Mouse (Mus musculus): ENCODE results near the gene Cypt1. TPM values are rescaled to one million over a fixed set of nuclear protein-coding genes. Genes with fewer than 3 reads are reported as not detected.

The Cypt1 gene
- polyA plus RNA-seq (2014; fragmentation: Nextera tagmentation; extraction: Ambion mirVana), result not detected in 2 replicates

- no peak within 1 kb of the TSS for H3K9ac ChIP-seq (ENCODE audit: low read depth, low read length)
- no peaks in the 10 kb centered on the region for H3K4me1 ChIP-seq (replicated peaks; ENCODE audit: control insufficient read depth, insufficient read depth, low read length)
- no peaks in the 10 kb centered on the region for H3K27me3 ChIP-seq (ENCODE audit: control insufficient read depth, insufficient read depth, low read length)
- no peaks in the 10 kb centered on the region for H3K9me3 ChIP-seq (ENCODE audit: control insufficient read depth, low read length)
- H3K36me3 ChIP-seq (ENCODE audit: control insufficient read depth, insufficient read depth, low read length), result no peaks in the 10 kb centered on the region
- DNase-seq (ENCODE audit: low spot score) (no peak), ATAC-seq (ENCODE audit: low FRiP score) (no peak)
- no peak within 1 kb of the TSS for H3K27ac ChIP-seq (ENCODE audit: low read depth, low read length)
- H3K4me3 ChIP-seq (ENCODE audit: low read depth, low read length), result no peak within 1 kb of the TSS
- 100% methylated on average over 3 of the region's 3 CpGs for WGBS
- no peak within 1 kb of the TSS for H3K4me2 ChIP-seq (replicated peaks; ENCODE audit: low read depth, low read length)
Measured at GRCm38 (mm10) chrX:16522569-16522968, at the start of gene Cypt1. TSS of gene Cypt1 (plus strand) at chrX:16522869.

GRCm38 (mm10) chrX:16546806-16547205 is 24.1 kb downstream of the Cypt1 start:
- no peaks in the 10 kb centered on the region for H3K36me3 ChIP-seq (ENCODE audit: control insufficient read depth, insufficient read depth, low read length)
- H3K4me2 ChIP-seq (replicated peaks; ENCODE audit: low read depth, low read length), result no peak overlapping the region
- H3K27me3 ChIP-seq (ENCODE audit: control insufficient read depth, insufficient read depth, low read length), result no peaks in the 10 kb centered on the region
- H3K9ac ChIP-seq (ENCODE audit: low read depth, low read length), result no peak overlapping the region
- no peak overlapping the region for H3K27ac ChIP-seq (ENCODE audit: low read depth, low read length)
- no peak overlapping the region for H3K4me3 ChIP-seq (ENCODE audit: low read depth, low read length)
- ATAC-seq (ENCODE audit: low FRiP score) (no peak), DNase-seq (ENCODE audit: low spot score) (no peak)
- H3K9me3 ChIP-seq (ENCODE audit: control insufficient read depth, low read length), result no peaks in the 10 kb centered on the region
- no peaks in the 10 kb centered on the region for H3K4me1 ChIP-seq (replicated peaks; ENCODE audit: control insufficient read depth, insufficient read depth, low read length)

- no peak for ATAC-seq (ENCODE audit: low FRiP score)
- Histone ChIP-seq H3K27ac (ENCODE audit: low read depth, low read length) (no peak overlapping the region), H3K4me2 (replicated peaks; ENCODE audit: low read depth, low read length) (no peak overlapping the region), H3K9me3 (ENCODE audit: control insufficient read depth, low read length) (no peaks in the 10 kb centered on the region), H3K4me1 (replicated peaks; ENCODE audit: control insufficient read depth, insufficient read depth, low read length) (no peaks in the 10 kb centered on the region), H3K4me3 (ENCODE audit: low read depth, low read length) (no peak overlapping the region), H3K27me3 (ENCODE audit: control insufficient read depth, insufficient read depth, low read length) (no peaks in the 10 kb centered on the region), H3K36me3 (ENCODE audit: control insufficient read depth, insufficient read depth, low read length) (no peaks in the 10 kb centered on the region), H3K9ac (ENCODE audit: low read depth, low read length) (no peak overlapping the region)
- WGBS, result 63% methylated on average over 1 of the region's 1 CpGs
- DNase-seq (ENCODE audit: low spot score), result no peak
Measured at GRCm38 (mm10) chrX:16557061-16557460, 34.4 kb downstream of the Cypt1 start.

GRCm38 (mm10) chrX:16558501-16558900 is 35.8 kb downstream of the Cypt1 start:
- H3K36me3 ChIP-seq (ENCODE audit: control insufficient read depth, insufficient read depth, low read length), result no peaks in the 10 kb centered on the region
- H3K9ac ChIP-seq (ENCODE audit: low read depth, low read length), result no peak overlapping the region
- no peaks in the 10 kb centered on the region for H3K9me3 ChIP-seq (ENCODE audit: control insufficient read depth, low read length)
- ATAC-seq (ENCODE audit: low FRiP score), result no peak
- H3K4me1 ChIP-seq (replicated peaks; ENCODE audit: control insufficient read depth, insufficient read depth, low read length), result no peaks in the 10 kb centered on the region
- no peaks in the 10 kb centered on the region for H3K27me3 ChIP-seq (ENCODE audit: control insufficient read depth, insufficient read depth, low read length)
- H3K4me3 ChIP-seq (ENCODE audit: low read depth, low read length), result no peak overlapping the region
- no peak overlapping the region for H3K27ac ChIP-seq (ENCODE audit: low read depth, low read length)
- H3K4me2 ChIP-seq (replicated peaks; ENCODE audit: low read depth, low read length), result no peak overlapping the region
- no peak for DNase-seq (ENCODE audit: low spot score)

Other genes with a start within 250 kb of the Cypt1 start
- 11.7 and 11.8 TPM in 2 replicates for gene Maoa, start 96.8 kb downstream of the Cypt1 start, polyA plus RNA-seq (2014; fragmentation: Nextera tagmentation; extraction: Ambion mirVana)

Data from hindbrain, embryonic 11.5 days (tissue).